Mouse (Mus musculus) activated CD4-positive, CD25-positive, alpha-beta regulatory T cell, adult 4 months (primary cell): ENCODE results near the gene Shisa2. TPM values are rescaled to one million over a fixed set of nuclear protein-coding genes. Genes with fewer than 3 reads are reported as not detected.
"Not testable (repeated sequence)": the region's sequence is repeated elsewhere in the genome, so short reads cannot be mapped to it uniquely, and the experiment has no call there.

ENCODE experiments used
- ATAC-seq: one replicate; pipeline ENCODE4 v1.8.0; 2017
- polyA plus RNA-seq, 2 experiments: library from polyadenylated mRNA; unstranded; fragments of 100-300 nt; shearing (Covaris generic); gene quantifications; one replicate each; pipeline ENCODE4 v1.2.1; 2017

Shisa2 gene
- under 1 TPM in 1 of 2 experiments, not detected in 1; 0.15 TPM for polyA plus RNA-seq

DNA sequence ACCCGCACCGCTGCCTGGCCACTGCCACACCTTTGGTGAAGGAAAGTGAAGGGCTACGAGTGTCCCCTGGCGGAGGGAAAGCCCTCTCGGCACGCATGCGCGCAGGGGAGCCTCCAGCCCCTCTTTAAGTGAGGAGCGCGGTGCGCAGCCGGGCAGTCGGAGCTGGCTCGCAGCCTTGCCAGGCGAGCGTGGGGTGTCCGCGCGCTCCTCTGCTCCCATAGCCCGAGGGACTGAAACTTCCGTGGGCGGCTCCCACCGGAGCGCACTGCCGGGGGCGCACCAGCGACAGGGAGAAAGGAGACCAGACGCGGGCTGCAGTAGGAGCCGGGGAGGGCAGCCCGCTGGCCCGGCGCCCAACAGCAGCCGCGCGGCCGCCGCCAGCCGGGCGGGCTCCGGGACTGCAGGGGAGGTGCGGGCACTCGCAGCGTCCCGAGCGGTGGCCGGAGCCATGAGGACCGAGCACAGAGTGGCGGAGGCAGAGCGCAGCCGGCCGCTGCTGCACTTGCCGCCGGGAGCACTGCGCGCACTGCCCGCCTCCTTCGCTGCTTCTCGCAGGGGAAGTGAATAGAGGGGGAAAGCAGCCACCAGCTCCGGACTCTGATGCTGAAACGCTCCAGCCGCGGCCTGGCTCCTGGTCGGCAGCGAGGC is at the start of gene Shisa2:
Gene Shisa2, plus strand, starts transcription at position 151 of the 648 bp plus-strand sequence.
- no peak for ATAC-seq

DNA sequence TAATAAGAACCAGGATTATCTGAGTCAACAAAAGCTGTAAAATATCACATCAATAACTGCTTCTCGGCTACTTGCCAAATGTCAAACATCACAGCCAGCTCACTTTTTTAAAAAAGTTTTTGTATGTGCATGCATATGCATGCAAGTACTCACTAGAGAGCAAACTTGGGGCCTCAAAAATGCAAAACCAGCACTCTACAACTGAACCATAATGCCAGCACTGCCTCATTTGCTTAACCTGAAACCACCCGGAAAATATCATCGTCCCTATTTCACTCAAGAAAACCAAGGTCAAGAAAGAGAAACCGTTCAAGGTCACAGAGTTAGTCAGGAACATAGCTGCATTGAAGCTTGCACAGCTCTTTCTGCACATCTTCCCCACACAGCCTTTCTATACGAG is 48.7 kb upstream of the Shisa2 start:
- no peak for ATAC-seq

DNA sequence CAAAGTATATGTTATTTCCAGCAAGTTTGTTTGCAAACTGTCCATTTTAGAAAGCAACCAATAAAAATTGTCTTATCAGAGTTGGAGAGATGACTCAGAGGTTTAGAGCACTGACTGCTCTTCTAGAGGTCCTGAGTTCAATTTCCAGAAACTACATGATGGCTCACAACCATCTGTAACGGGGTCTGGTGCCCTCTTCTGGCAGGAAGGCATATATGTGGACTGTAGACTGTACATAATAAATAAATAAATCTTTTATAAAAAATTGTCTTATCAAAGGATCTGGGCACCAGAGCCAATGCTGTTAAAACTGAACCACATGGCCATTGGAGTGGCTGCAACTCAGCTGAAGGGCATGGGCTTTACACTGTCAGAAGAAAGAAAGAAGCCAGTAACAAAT is 34.5 kb upstream of the Shisa2 start:
- peak; percentile 46 for ATAC-seq

DNA sequence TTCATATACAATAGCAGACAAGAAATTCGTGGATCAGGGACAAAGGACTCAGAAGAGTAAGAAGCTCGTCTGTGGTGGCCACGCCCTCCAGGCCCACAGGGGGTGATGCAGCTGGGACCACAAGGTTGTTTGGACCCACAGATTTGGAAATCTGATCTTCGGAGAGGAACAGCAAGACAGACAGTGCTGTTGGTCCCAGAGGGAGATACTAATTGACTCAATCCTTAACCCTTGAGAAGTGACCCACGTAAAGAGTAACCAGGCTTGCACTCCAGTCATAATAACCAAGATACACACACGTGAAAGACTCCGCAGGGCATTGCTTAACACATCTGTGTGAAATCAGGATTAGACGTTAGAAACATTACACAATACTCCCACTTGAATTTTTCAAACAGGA is 33.2 kb upstream of the Shisa2 start:
- no peak for ATAC-seq

GRCm38 (mm10) chr14:59592593-59592992 is 32.5 kb upstream of the Shisa2 start:
- ATAC-seq = no peak

- ATAC-seq = no peak
Observed at GRCm38 (mm10) chr14:59594988-59595387, 30.1 kb upstream of the Shisa2 start.

- ATAC-seq = peak; percentile 83
Observed at GRCm38 (mm10) chr14:59597398-59598259, 27.5 kb upstream of the Shisa2 start, which contains the start of gene Cdadc1. TSS of gene Cdadc1 (minus strand) at chr14:59597959.

- ATAC-seq = no peak
Observed at GRCm38 (mm10) chr14:59598260-59598627, 26.9 kb upstream of the Shisa2 start.

DNA sequence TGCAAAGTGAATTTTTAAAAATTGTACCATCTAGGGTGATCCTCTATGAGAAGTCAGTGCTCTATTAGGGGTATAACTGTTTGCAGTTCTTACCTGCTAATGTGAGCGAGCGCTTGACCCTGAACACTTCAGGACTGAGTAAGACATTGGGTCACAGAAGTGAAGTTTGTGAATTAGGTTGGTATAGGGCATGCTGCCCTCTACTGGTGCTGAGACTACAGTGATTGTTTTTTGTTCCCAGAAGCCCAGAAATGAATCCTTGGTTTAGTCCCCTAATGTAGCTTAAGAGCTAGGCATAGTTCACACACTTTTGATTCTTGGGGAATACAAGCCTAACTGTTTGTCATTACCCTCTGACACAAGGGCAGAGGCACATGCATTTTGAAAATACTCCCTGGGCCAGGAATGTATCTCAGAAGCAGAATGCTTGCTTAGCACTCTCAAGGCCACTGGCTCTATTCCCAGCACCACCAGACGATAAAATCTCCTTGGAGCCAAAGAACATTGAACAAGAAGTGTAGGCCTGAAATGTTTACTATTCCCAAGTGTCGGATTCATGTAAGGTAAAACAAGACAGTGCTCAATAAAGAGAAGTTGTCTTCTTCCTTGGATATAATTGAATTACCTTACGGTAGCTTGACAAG is 21.0 kb upstream of the Shisa2 start:
- ATAC-seq = no peak

GRCm38 (mm10) chr14:59605671-59606353 is 19.3 kb upstream of the Shisa2 start:
- ATAC-seq = peak; percentile 57

DNA sequence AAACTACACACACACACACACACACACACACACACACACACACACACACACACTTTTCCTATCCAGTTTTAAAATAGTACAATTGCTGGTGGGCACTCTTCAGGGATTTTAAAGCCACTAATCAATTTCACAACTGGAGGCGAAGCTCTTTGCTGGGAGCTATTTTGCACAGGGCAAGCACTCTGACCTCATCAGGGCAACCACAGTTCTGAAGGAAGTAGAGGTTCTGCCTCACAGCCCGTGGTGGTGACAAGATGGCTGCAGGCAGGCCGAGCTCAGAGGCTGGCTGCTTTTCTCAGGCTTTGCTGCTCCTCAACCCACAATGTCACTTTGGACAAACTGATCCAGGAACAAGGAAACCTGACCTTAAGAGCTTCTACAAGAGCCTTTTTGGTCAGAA is 18.1 kb upstream of the Shisa2 start:
- ATAC-seq = no peak

DNA sequence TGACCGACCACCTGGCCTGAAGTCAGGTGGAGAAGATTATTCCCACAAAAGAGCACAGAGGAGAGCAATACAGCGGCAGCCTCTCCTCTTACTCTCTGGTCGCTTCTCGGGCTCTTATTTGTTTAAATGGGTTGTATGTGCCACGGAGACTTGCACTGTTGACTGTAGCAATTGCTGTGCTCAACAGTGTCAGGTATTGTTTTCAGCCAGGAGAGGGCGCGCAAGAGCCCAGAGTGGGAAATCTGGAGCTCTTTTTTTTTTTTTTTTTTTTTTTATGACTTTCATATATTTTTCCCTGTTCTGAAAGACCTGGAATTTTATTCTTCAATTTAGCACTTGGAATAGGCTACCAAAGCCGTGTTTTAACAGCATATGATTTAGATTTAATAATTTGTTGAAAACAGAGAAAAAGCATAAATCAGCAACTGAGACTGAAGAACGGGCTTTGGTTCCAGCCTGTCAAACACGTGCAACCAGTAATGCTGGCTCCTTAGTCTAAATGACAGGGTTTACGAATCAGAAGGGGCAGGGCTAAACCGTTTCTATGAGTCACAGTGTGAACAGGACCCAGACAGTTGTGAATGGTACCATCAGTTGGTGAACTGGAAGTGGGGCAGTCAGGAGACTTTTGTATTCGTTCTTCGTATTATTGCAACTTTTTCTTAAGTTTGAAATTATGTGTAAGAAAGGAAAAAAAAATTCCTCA is 12.0 kb upstream of the Shisa2 start:
- ATAC-seq = no peak

- not testable (repeated sequence) for ATAC-seq
Observed at GRCm38 (mm10) chr14:59614149-59614548, 11.0 kb upstream of the Shisa2 start.

GRCm38 (mm10) chr14:59616802-59617201 is 8.3 kb upstream of the Shisa2 start:
- ATAC-seq = no peak

GRCm38 (mm10) chr14:59624326-59624885 is 702 bp upstream of the Shisa2 start:
- ATAC-seq = no peak

- no peak for ATAC-seq
Observed at GRCm38 (mm10) chr14:59625806-59626364, 777 bp downstream of the Shisa2 start.

DNA sequence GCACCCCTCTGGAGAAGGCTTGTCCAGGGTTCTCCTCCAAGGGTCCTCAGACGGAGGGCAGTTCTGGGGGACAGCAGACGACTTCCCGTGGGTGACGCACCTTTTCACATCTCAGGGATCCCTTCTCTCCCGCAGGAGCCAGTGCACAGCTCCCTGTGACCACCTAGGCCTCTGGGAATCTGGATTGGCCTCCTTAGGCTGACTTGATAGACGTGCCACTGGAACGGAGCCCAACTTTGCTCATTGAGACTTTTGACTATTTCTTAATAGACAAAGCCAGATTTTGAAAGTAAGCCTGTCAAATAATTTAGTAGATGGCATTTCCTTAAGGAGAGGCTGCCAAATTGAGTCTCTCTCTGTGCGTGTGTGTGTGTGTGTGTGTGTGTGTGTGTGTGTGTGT is 1.6 kb downstream of the Shisa2 start:
- ATAC-seq = no peak

DNA sequence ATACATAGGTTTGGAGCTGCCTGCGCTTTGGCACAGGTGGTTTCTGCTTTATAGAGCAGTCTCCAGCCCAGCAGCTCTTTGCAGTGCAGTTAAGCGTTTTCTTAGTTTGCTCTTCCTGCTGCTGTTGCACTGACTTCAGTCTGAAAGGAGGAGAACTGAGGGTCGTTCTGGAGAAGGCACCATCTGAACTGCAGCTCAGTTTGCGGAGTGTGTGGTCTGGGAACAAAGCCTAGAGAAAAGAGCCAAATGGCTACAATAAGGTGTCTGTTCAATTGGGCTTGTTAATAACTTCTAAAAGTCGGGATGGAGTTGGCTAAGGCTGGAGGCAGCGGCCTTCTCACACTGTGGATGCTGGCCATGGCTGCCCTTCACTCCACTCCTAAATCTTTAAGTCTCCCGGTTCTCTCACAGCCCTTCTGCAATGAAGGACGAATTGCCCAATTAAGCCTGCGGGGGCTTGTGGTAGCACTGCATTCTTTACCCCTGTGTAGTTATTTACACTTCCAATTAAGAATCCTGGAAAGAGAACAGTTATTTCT is 2.1 kb downstream of the Shisa2 start:
- ATAC-seq = no peak

GRCm38 (mm10) chr14:59627823-59628222 is 2.7 kb downstream of the Shisa2 start:
- ATAC-seq = no peak

DNA sequence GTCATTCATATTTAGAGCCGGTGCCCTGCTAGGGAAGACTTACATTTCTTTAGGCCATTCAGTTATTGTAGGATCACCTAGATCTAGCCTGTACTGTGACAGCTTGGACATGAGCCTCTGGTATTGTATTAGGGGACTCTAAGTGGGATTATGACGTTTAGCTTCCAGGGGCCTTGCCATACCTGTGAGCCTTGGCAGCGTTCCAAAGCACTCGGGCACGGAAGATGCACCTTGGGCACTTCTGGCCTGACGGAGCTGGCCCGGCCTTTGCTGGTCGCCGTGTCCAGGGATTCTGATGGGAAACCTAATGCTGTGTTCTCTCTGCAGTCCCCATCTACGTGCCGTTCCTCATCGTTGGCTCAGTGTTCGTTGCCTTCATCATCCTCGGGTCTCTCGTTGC is 4.2 kb downstream of the Shisa2 start:
- ATAC-seq = no peak

DNA sequence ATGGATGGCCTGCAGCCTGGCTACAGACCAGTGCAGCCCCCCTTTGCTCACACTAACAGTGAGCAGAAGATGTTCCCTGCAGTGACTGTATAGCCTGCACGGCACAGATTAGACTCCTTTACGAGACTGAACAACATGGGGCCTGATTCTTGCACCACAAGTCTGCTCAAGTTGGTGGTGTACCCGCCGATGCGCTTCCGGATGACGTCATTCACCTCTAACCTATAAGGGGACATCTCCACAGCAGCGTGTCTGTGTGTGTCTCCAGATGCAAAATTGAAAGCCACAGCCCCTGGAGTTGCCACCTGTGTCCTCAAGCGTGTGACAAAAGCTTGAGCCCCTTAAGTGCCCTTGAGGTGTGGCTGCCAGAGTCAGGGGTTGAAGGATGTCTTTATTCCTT is 5.0 kb downstream of the Shisa2 start:
- no peak for ATAC-seq
